Mouse (Mus musculus) yolk sac, embryonic 10.5 days (tissue): ENCODE measurements around the gene Zbtb24.
A peak's percentile ranks its signal among the peaks of the same experiment; 100 is the strongest.
"Not testable (repeated sequence)": the region's sequence is repeated elsewhere in the genome, so short reads cannot be mapped to it uniquely, and the experiment has no call there.

Experiments used
- DNase-seq: peaks from one replicate; pipeline ENCODE4 v3.0.0-alpha.2; 2017; ENCODE audit warnings: low spot score

The Zbtb24 gene

GRCm38 (mm10) chr10:41450137-41450670 lies at the start of gene Zbtb24:
Gene Zbtb24 (plus strand): TSS chr10:41450383.
- peak; percentile 95 for DNase-seq

GRCm38 (mm10) chr10:41401097-41401496 lies 49.1 kb upstream of the Zbtb24 start:
- no peak for DNase-seq

DNA sequence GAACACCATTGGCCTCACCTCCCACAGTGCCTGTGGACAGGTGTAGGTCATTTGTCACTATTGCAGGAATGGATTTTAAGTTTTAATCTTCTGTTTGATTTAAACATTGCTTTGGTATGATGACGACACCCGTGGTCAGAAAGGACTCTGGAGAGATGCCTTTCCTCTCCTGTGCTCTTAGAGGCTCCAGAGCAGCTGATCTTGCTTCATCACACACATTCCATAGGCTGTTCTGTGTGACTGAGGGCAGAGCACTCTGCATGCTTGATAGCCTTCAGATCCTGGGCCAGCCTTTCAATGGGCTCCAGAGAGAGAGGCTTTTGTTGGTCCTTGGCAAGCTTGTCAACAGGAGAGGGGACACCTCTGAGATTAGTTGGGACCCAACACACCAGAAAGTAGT lies 46.8 kb upstream of the Zbtb24 start:
- DNase-seq, result no peak

GRCm38 (mm10) chr10:41403893-41404612 lies 46.1 kb upstream of the Zbtb24 start:
- no peak for DNase-seq

DNA sequence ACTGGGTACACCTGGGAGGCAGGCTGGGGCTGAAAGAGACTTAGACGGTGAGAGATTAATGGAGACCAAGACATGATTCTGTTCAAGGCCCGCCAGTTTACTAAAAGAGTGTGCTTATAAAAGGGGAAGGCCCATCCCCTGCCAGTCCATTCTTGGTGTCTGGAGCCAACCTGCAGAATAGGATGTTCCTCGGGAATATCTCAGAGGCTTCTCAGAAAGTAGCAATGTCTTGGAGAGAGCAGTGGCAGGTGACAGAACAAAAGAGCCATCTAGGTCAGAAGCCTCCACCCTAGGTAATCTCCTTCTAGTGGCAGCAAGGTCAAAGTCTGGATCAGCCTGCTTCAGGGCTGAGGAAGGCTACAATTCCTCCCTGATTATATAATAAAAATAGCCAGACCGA lies 40.0 kb upstream of the Zbtb24 start:
- not testable (repeated sequence) for DNase-seq

DNA sequence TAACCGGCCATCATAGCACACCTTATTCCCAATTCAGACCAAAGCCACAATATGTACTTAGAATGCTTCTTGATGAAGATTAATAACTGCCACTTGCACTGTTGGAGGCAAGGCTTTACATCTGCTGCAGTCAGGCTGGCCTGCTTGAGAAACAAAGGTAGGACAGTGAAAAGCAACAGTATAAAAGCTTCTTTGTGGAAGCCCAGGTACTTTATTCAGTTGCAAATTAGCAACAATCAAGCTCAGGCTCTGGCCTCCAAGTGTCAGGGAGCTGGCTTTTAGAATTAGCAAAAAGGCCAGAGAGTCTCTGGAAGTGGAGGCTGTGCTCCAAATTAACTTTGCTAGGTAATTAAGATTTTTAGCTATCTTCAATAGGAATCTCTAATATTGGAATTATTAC lies 39.4 kb upstream of the Zbtb24 start:
- DNase-seq, result not testable (repeated sequence)

DNA sequence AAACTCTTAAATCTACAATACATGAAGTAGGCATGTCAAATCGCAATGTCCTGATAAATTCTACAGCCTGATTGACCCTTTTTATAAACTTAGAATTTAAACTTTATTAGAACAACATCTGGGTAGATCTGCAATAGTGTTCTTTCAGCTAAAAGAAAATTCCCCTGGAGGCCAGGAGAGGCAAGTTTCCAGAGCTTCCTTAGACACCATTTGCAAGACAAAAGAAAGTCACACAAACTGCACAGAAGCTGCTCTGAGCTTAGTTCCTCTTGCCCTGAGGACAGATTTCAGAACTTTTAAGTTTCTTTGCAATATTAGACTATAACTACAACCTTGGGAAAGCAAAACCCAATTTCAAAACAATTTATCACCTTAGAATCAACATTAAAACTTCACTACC lies 36.7 kb upstream of the Zbtb24 start:
- not testable (repeated sequence) for DNase-seq

DNA sequence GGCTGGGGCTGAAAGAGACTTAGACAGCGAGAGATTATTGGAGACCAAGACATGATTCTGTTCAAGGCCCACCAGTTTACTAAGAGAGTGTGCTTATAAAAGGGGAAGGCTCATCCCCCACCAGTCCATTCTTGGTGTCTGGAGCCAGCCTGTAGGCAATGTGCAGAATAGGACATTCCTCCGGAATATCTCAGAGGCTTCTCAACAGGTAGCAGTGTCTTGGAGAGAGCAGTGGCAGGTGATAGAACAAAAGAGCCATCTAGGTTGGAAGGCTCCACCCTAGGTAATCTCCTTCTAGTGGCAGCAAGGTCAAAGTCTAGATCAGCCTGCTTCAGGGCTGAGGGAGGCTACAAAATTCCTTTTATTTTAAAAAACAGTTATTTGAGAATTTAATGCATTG lies 34.8 kb upstream of the Zbtb24 start:
- not testable (repeated sequence) for DNase-seq

- DNase-seq, result no peak
These were observed 29.5 kb upstream of the Zbtb24 start for GRCm38 (mm10) chr10:41420496-41421200.

DNA sequence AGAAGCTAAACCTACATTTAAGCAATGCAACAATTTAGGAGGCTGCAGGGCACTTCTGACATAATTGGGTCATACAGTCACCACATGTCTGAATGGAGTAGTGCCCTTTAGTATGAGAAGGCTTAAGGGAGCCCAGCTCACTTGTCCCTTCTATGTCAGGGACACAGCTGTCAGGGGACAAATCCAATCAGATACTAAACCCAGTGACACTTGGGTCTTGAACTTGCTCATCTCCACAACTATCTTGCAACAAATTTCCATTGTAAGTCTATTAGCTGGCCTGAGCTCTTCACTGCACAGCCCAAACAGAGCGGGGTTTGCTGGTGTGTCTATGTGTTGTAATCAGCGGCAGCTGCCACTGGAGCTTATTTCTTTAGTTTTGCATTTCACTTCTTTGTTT lies 26.5 kb upstream of the Zbtb24 start:
- DNase-seq, result no peak

- DNase-seq, result no peak
These were observed 23.8 kb upstream of the Zbtb24 start for GRCm38 (mm10) chr10:41426368-41426767.

DNA sequence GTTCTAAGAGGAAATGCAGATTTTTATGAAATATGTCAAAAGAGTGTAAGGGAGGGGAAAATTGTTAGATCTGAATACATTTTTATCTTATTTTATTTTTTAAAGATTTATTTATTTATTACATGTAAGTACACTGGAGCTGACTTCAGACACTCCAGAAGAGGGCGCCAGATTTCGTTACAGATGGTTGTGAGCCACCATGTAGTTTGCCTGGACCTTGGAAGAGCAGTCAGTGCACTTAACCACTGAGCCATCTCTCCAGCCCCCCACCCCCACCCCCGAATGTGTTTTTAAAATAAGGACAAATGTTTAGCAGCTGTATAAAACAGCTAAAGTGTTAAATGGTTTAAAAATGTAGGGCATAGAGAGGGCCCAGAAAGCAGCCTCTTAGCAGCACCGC lies 15.6 kb upstream of the Zbtb24 start:
- DNase-seq, result no peak

DNA sequence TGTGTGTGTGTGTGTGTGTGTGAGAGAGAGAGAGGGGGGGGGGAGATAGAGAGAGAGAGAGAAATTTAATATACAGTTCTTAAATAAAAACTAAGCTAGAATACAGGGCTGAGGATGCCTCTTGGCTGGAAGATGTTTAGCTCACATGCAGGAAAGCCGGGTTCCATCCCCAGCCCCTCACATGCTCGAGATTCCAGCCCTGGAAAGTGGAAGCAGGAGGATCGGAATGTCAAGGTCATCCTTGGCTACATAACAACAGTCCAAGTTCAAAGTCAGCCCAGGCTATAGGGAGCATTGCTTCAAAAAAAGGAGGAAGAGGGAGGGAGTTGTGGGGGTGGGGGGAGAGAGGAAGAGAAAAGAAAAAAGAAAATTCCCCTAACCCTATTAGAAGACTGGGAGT lies 15.0 kb upstream of the Zbtb24 start:
- no peak for DNase-seq

DNA sequence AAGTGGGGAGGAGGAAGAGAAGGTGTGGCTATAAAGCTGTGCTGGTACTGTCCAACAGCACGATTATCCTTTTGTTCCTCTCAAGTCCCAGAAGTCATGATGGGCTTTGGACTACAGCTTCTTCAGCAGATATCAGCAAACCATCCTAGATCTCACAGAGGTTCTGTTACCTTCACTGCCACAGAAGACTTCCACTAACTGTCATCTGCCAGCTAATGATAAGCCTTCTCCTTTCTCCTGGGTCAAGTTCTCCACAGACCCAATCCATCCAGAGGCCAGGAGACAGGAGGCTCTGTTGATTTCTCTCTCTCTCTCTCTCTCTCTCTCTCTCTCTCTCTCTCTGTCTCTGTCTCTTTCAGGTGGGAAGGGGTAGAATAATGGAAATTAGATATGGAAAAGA lies 2.0 kb upstream of the Zbtb24 start:
- no peak for DNase-seq

GRCm38 (mm10) chr10:41449684-41450083 lies 499 bp upstream of the Zbtb24 start:
- no peak for DNase-seq

DNA sequence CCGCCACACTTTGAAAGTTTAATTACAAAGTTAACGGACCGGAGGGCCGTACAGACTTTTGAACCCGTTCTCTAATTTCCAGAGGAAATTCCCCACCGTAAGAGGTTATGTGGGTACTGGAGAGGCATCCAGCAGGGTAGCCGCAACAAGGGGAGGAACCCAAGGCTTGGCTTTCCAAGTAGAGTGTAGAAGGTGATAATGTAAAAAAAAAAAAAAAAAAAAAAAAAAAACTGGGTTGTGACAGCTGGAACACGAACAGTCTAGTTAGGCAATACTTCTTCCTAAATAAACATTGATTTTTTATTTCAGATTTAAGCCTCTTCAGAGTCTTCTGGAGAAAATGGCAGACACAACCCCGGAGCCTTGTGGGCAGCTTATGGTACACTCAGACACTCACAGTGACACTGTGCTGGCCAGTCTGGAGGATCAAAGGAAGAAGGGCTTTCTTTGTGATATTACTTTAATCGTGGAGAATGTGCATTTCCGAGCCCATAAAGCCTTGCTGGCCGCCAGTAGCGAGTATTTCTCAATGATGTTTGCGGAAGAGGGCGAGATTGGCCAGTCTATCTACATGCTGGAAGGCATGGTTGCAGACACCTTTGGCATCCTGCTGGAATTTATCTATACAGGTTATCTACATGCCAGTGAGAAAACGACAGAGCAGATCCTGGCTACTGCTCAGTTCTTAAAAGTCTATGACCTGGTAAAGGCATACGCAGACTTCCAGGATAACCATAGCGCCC lies 768 bp downstream of the Zbtb24 start:
- DNase-seq, result no peak

- peak; percentile 81 for DNase-seq
These were observed 1.5 kb downstream of the Zbtb24 start for GRCm38 (mm10) chr10:41451656-41452055.

- no peak for DNase-seq
These were observed 2.6 kb downstream of the Zbtb24 start for GRCm38 (mm10) chr10:41452791-41453190.

GRCm38 (mm10) chr10:41459990-41460389 lies 9.8 kb downstream of the Zbtb24 start:
- no peak for DNase-seq

GRCm38 (mm10) chr10:41460501-41460900 lies 10.3 kb downstream of the Zbtb24 start:
- peak; percentile 47 for DNase-seq

DNA sequence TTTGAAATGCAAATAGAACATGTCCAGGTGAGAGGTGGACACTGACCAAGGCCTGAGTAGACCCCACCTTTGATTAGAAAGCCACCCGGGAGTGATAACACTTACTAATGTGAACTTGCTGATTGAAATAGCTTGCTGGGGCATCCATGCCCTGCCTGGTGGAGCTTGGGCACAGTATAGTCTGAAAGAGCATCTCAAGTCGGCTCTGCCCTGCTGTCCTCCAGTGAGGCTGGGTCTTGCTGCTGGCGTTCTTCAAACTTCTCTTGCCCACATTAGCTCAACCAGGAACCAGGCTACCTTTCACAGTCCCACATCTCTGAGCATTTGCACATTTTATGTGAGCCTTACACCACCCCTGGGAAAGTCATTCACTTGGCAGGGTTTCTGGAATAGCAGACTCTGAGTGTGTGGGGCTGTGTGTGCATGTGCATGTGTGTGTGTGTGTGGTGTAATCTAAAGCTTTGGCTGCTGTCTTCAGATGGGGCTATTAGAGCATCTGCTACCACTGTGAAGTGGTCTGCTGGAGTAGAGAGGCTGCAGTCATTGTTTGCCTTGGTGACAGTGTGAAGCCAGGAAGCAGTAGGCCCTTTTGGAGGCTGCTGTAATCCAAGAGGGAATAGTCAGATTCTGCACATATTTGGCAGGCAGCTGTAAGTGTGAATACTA lies 11.0 kb downstream of the Zbtb24 start:
- DNase-seq, result no peak

- no peak for DNase-seq
These were observed 14.3 kb downstream of the Zbtb24 start for GRCm38 (mm10) chr10:41464401-41464955.
